Mouse (Mus musculus) left cerebral cortex, adult 18-20 months (tissue): ENCODE results near the gene Fkbp9. TPM values are rescaled to one million over a fixed set of nuclear protein-coding genes. Genes with fewer than 3 reads are reported as not detected.

Experiments used
- DNase-seq, 2 experiments: peaks; one replicate each; pipeline ENCODE4 v3.0.0; 2021 to 2022; ENCODE audit warnings: low spot score in 2 of 2, mixed read lengths in 1 of 2
- total RNA-seq, 2 experiments: library from RNA; stranded (reverse); gene quantifications; 2 replicates each; pipeline ENCODE4 v1.2.3; 2021

The Fkbp9 gene
- total RNA-seq, 2 experiments from 2014 or later = 26.8 to 31.4 TPM

GRCm38 (mm10) chr6:56904330-56904729 lies 72.5 kb downstream of the Fkbp9 start:
- no peak for DNase-seq

GRCm38 (mm10) chr6:56904982-56905381 lies 73.1 kb downstream of the Fkbp9 start:
- DNase-seq = no peak

GRCm38 (mm10) chr6:56905486-56905885 lies 73.6 kb downstream of the Fkbp9 start:
- DNase-seq = no peak

GRCm38 (mm10) chr6:56906121-56906846 lies 74.4 kb downstream of the Fkbp9 start:
- no peak for DNase-seq

- no peak for DNase-seq
Observed at GRCm38 (mm10) chr6:56907973-56908372, 76.1 kb downstream of the Fkbp9 start.

GRCm38 (mm10) chr6:56908397-56908796 lies 76.5 kb downstream of the Fkbp9 start:
- no peak for DNase-seq

- DNase-seq = peak; percentile 70 to 73
Observed at GRCm38 (mm10) chr6:56908912-56909311, 77.1 kb downstream of the Fkbp9 start.

GRCm38 (mm10) chr6:56910910-56911309 lies 79.1 kb downstream of the Fkbp9 start:
- no peak for DNase-seq

- no peak for DNase-seq
Observed at GRCm38 (mm10) chr6:56913092-56913858, 81.4 kb downstream of the Fkbp9 start.

- DNase-seq = no peak
Observed at GRCm38 (mm10) chr6:56916279-56916678, 84.4 kb downstream of the Fkbp9 start.

GRCm38 (mm10) chr6:56917578-56918368 lies 85.9 kb downstream of the Fkbp9 start:
- no peak for DNase-seq

- no peak for DNase-seq
Observed at GRCm38 (mm10) chr6:56919330-56920044, 87.6 kb downstream of the Fkbp9 start.

- no peak for DNase-seq
Observed at GRCm38 (mm10) chr6:56920222-56921092, 88.6 kb downstream of the Fkbp9 start.

- DNase-seq = peak in 1 of 2 experiments; percentile 22
Observed at GRCm38 (mm10) chr6:56923331-56923725, 91.5 kb downstream of the Fkbp9 start.

GRCm38 (mm10) chr6:56923726-56924707 lies 92.2 kb downstream of the Fkbp9 start, which contains the start of the genes Nt5c3 and Vmn1r4:
TSS of gene Nt5c3 (minus strand) at chr6:56923932.
TSS of gene Vmn1r4 (plus strand) at chr6:56924015.
- peak; percentile 88 to 96 for DNase-seq
